Mouse (Mus musculus) left cerebral cortex, postnatal 4 days (tissue): ENCODE data around the gene Xrcc2. TPM values are rescaled to one million over a fixed set of nuclear protein-coding genes. Genes with fewer than 3 reads are reported as not detected.
A peak's percentile ranks its signal among the peaks of the same experiment; 100 is the strongest.

Experiments used
- DNase-seq: peaks from one replicate; pipeline ENCODE4 v3.0.0-alpha.2; 2022
- intact Hi-C: fragments of 180-260 bp; cut with DNase I; formaldehyde crosslinking; loops from one replicate; pipeline ENCODE4 v1.15.1; 2025
- total RNA-seq, 2 experiments: library from RNA; stranded (reverse); gene quantifications; 2 replicates each; pipeline ENCODE4 v1.2.3; 2021

Gene Xrcc2
- total RNA-seq, 2 experiments from 2014 or later: 5.6 to 7.9 TPM

DNA sequence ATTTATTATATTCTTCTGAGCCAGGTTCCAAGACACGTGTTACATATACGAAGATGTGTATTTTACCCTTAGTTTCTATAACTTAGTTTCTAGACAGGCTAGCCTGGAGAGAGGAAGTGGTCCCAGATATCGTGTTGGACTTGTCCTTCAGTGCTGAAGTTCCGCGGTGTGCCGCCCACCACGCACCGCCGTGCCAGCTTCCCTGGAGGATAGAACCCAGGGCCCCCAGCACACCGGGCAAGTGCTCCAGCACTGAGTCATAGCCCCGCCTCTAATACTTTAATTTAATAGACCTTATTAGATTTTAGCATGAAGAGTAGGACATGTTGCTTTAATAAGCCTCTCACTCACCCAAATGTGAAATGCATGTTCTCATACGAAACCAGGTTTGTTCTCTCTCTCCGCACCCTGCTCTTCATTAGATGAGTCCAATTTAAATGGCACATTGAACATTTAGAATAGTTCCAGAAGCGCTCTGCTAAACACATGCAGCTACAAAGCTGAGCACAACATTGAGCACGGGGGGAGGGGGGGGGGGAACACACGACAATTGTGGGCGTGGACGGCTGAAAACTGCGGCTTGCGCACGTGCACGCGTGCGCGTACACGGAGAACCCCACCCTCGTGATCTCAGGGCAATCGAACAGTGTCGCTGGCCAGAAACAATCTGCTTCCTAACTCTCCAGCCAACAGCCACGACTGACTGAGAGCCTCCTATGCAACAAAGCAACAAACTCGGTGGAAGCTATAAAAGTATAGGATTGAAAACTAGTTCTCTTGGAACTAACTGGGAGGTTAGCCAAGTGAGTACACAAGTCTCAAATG is 33.7 kb downstream of the Xrcc2 start:
- no peak for DNase-seq
- intact Hi-C loops: no loop called here

DNA sequence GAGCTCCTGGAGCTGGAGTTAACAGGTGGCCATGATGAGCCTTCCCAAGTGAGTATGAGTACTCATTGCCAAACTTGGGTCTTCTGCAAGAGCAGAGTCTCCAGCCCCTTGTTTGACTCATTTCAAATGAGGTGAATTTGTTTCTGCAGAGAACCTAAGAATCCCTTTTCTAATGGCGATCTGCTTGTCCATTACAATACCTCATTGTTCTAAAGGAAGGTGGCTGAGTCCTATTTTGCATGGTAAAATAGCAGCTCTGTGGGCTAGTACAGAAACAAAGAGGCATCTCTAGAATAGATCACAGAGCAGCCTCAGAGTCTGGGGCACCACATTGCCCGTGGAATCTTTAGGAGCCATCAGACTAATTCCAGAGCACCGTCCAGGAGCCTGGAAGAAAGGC is 34.6 kb downstream of the Xrcc2 start:
- DNase-seq: no peak
- intact Hi-C loops: no loop called here

DNA sequence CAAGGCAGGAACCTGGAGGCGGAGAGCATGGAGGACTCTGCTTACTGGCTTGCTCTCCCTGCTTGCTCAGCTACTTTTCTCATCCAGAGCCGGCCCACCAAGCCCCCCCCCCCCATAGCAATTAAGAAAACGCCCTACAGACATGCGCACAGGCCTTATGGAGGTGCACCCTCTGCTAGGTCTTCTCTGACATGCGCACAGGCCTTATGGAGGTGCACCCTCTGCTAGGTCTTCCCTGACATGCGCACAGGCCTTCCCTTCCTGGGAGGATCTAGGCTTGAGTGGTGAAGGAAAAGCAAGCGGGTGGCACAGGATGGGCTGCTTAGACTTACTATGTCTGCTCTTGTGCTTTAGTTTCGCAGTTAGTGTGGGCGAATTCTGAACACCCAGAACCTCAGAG is 37.3 kb downstream of the Xrcc2 start:
- intact Hi-C loops: no loop called here
- no peak for DNase-seq

DNA sequence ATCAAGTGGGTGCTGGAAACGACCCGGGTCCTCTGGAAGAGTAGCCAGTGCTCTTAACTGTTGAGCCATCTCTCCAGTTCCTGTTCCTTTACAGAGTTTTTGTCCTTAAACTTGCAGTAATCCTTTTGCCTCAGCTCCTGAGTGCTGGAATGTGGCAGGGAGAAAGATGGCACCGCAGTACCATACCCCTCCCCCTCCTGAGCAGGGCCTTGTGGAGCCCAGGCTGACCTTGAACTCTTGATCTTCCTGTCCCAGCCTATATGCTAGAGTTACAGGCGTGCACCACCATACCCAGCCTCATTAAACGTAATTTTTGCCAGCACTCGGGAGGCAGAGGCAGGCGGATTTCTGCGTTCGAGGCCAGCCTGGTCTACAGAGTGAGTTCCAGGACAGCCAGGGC is 38.9 kb downstream of the Xrcc2 start:
- no peak for DNase-seq
- intact Hi-C loops: no loop called here

DNA sequence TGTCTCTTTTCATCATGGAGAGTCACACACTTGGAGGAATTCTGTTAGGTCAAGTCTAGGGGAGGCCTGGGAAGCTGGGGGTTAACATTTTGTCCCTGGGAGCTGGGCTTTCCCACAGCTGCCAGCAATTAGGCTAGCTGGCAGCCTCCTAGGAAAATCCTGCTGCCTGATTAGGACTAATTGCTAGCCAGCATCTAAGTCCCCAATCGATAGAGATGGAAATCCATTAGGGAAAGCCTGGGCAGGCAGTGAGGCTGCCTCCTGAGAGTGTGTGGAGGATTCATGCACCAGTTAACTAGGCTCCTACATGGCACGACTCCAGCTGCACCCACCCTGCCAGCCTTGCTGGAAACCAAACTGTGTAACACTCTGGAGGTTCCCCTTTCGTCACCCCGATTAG is 39.5 kb downstream of the Xrcc2 start:
- intact Hi-C loops: no loop called here
- DNase-seq: peak; percentile 50

DNA sequence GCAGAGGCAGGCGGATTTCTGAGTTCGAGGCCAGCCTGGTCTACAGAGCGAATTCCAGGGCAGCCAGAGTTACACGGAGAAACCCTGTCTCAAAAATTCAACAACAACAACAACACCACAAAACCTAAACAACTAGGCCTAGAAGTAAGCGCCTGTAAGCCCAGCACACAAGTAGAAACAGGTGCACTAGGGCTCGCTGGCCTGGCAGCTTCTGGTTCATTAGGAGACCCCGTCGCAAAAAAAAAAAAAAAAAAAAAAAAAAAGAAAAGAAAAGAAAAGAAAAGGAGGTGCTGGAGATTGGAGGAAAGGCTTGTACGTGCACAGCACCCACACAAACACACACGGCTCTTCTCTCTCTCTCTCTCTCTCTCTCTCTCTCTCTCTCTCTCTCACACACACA is 40.1 kb downstream of the Xrcc2 start:
- no peak for DNase-seq
- intact Hi-C loops: no loop called here

DNA sequence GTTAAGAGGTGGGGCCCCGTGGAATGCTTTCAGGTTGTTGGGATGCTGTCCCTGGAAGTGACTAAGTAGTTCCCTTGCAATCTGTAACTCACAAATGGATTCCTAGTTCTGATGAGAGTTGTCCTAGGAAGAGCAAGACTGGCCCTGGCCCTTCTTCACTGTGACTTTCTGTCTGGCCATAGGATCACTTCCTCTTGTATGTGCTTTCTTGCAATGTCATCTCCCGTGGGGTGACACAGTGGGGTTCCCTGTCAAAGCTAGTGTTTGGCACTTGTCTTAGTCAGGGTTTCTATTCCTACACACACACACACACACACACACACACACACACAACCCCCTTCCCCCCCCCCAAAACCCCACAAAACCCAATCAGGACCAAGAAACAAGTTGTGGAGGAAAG is 42.5 kb downstream of the Xrcc2 start:
- DNase-seq: no peak
- intact Hi-C loops: no loop called here

DNA sequence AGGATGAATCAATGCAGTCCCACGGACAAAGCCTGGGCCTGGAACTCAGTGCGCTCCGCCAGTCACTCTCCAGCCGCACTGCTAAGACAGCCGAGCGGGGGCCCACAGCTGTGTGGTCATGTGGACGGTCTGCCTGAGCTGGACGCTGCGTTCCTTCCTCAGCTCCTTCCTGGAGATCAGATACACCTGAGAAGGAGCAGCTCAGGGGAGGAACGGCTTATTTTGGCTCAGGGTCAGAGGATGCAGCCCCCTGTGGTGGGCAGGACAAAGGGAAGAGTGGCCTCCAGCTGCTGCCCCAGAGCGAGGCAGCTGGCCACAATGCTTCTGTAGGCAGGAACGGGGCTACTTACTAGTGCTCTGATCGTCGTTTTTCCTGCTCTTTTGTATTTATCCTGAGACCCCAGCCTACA is 51.0 kb downstream of the Xrcc2 start:
- DNase-seq: peak; percentile 22
- intact Hi-C loops: no loop called here

DNA sequence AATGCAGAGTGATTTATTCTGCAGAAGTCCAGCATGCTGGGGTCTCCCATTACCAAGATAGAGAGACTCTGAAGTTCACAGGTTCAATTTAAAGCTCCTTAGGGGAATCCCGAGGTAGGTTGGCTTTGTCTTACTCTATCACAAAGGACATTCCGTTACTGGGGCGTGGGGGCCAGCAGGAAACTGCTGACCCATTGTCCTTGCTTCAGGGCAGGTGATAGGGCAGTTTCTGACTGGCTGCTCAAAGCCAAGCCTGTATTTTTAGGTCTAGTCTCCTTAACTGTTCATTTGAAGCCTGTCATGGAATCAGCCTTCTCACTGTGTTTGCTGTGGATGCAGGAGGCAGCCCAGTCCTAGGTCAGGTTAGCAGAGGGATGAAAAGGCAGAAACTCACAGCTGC is 52.2 kb downstream of the Xrcc2 start:
- no peak for DNase-seq
- intact Hi-C loops: no loop called here

DNA sequence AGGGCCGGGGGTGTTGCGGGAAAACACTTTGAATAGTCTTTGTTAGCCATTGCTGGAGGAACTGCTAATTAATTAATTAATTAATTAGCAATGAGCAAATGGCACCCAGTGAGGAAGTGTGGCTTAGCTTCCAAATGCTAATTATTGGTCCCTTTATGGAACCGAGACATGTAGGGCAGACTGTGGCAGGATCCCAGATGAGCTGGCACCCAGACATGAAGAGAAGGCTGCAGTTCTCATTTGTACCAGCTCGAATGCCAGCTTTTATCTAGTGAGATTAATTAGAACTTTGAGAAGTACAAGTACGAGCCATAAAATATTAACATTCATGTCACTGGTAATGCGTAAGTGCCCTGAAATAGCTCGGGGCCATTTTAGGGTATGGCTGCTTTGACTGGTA is 53.2 kb downstream of the Xrcc2 start:
- DNase-seq: peak; percentile 22
- intact Hi-C loops: no loop called here

DNA sequence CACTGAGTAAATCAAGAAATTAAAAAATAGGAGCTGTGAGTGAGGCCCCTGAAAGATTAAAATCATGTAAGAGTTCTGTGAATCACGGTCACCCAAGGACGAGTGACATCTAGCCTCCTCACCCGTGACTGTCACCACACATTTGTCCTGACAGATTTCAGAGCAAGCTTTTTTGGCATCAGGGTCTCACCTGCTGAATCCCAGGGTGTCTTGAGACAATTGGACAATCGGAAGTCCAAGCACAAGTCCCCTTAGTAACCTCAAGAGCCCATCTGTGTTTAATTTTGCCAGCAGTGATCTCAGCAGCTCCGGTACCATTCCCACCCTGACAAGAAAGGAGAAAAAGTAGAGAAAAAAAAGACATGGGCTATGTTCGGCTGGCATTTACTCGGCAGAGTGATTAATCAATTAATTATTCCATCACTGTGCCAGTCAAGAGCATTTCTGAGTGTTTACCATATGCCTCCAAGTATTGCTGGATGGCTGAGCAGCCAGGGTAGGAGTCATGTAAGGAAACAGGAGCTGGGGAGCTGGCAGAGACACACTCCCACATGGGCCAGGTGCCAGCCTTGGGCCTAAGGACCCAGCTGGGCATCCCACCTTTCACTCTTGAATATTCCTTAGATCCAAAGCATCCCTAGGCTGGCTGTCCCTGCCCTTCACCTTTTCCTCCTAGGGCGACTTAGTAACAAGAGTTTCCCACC is 59.8 kb downstream of the Xrcc2 start:
- intact Hi-C loops: no loop called here
- DNase-seq: peak; percentile 82

DNA sequence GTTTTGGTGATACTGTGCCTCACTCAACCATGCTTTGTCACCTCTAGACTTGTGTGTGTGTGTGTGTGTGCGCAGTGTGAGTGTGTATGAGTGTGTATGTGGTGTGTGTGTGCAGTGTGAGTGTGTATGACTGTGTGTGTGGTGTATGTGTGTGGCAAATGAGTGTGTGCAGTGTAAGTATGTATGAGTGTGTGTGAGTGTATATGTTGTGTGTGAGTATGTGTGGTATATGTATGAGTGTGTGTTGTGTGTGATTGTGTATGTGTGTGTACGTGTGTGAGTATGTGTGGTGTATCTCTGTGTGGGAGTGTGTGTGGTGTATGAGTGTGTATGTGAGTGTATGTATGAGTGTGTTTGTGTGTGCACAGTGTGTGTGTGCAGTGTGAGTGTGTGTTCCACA is 61.1 kb downstream of the Xrcc2 start:
- intact Hi-C loops: no loop called here
- no peak for DNase-seq

DNA sequence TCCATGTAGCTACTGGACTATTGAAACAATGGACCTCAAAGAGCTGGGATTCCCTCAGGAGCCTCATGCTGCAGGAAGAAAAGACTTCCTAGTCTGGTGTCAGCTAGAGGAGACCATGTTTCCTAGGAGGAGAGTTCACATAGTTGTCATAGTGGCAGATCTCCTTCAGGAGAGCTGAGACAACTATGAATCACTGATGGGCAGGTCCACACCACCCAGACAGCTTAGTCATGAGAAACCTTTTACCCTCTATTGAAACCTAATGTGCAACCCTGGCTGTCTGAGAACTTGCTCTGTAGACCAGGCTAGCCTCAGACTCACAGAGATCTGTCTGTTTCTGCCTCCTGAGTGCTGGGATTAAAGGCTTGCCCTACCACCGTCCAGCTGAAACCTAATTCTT is 62.9 kb downstream of the Xrcc2 start:
- intact Hi-C loops: no loop called here
- no peak for DNase-seq

Other genes with a start within 250 kb of the Xrcc2 start
- gene Kmt2c, start 207.0 kb downstream of the Xrcc2 start, total RNA-seq: 100 to 1,000 TPM in 1 of 2 experiments, 10 to 100 TPM in 1; 89.2 to 101 TPM
- gene Cct8l1, start 189.8 kb downstream of the Xrcc2 start, total RNA-seq: not detected
- gene Actr3b, start 54.2 kb upstream of the Xrcc2 start, total RNA-seq: 100 to 1,000 TPM; 116 to 117 TPM
- gene Gm21663, start 236.6 kb upstream of the Xrcc2 start, total RNA-seq: not detected
- not detected for gene Gm21671, start 248.6 kb upstream of the Xrcc2 start, total RNA-seq